Mouse (Mus musculus) forebrain, embryonic 11.5 days (tissue): ENCODE measurements around the gene Mybpc2. TPM values are rescaled to one million over a fixed set of nuclear protein-coding genes. Genes with fewer than 3 reads are reported as not detected.
A peak's percentile ranks its signal among the peaks of the same experiment; 100 is the strongest.

Experiments
- ATAC-seq: fragments of 200-750 bp; cut with Nextera tagmentation; replicated peaks from 2 replicates; pipeline ENCODE4 v1.8.0; 2017; ENCODE audit warnings: moderate TSS enrichment; ENCODE audit not compliant: low FRiP score
- DNase-seq: peaks from one replicate; pipeline ENCODE4 v3.0.0-alpha.2; 2017; ENCODE audit warnings: low spot score
- H3K27ac ChIP-seq: fragments of 300-500 bp; sonication (generic); 2 replicates; pipeline ENCODE4 v1.5.1; 2014; ENCODE audit warnings: low read depth, low read length
- H3K27me3 ChIP-seq: fragments of 300-500 bp; sonication (generic); 2 replicates; pipeline ENCODE4 v1.6.1; 2014; ENCODE audit warnings: mild to moderate bottlenecking, low read length, mixed read lengths; ENCODE audit not compliant: control insufficient read depth, insufficient read depth
- H3K36me3 ChIP-seq: fragments of 300-500 bp; sonication (generic); 2 replicates; pipeline ENCODE4 v1.6.1; 2014; ENCODE audit warnings: mild to moderate bottlenecking, low read length, moderate library complexity, mixed read lengths; ENCODE audit not compliant: control insufficient read depth, insufficient read depth
- H3K4me1 ChIP-seq: fragments of 300-500 bp; sonication (generic); replicated peaks from 2 replicates; pipeline ENCODE4 v1.6.1; 2014; ENCODE audit warnings: low read length, mixed read lengths; ENCODE audit not compliant: control insufficient read depth, insufficient read depth
- H3K4me2 ChIP-seq: fragments of 300-500 bp; sonication (generic); 2 replicates; pipeline ENCODE4 v1.6.1; 2014; ENCODE audit warnings: low read depth, mild to moderate bottlenecking, low read length, moderate library complexity, mixed read lengths; ENCODE audit not compliant: severe bottlenecking
- H3K4me3 ChIP-seq: fragments of 300-500 bp; sonication (generic); 2 replicates; pipeline ENCODE4 v1.5.1; 2014; ENCODE audit warnings: low read depth, low read length
- H3K9ac ChIP-seq: fragments of 300-500 bp; sonication (generic); 2 replicates; pipeline ENCODE4 v1.6.1; 2014; ENCODE audit warnings: low read length
- H3K9me3 ChIP-seq: fragments of 300-500 bp; sonication (generic); 2 replicates; pipeline ENCODE4 v1.6.1; 2016; ENCODE audit warnings: low read length, mixed read lengths; ENCODE audit not compliant: control insufficient read depth
- WGBS: fragments of 180-500 bp; shearing (Covaris S2); extraction: QIAGEN DNeasy Blood & Tissue Kit; methylation state at CpG from one replicate; pipeline ENCODE4 v1.1.7; 2014; 5-methylcytosine and 5-hydroxymethylcytosine counted together
- polyA plus RNA-seq: library from polyadenylated mRNA; unstranded; fragments of >200 nt; fragmentation: Nextera tagmentation; extraction: Ambion mirVana; gene quantifications from 2 replicates; pipeline ENCODE4 v1.2.1, GENCODE M21; 2014

Mybpc2 gene
- polyA plus RNA-seq, 1 experiment from 2014 or later = not detected

DNA sequence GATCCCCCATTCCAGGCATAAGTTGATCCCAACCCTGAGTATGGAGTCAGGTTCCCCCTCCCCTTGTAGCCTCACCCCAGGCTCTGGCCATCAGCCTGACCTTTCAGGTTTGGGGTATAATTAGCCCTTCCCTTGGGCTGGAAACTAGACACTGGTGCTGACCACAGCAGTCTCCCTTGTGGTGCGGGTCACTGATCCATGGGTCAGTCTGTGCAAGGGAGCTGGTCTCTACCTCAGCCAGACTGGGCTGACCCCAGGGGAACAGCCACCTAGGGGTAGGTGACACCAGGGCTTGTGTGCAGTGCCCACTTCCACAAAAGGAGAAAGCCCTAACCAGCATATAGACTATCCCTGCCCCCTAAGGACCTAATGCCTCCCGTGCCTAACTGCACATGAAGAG, 1.4 kb downstream of the Mybpc2 start:
- ATAC-seq (no peak), DNase-seq (no peak)
- Histone ChIP-seq H3K4me1 (0 out of 2 replicates have a peak, but pooled peaks cover 7% of the 10 kb centered on the region), H3K27ac (no peak overlapping the region), H3K4me3 (no peak overlapping the region), H3K36me3 (no peaks in the 10 kb centered on the region), H3K9me3 (no peaks in the 10 kb centered on the region), H3K4me2 (no peak overlapping the region), H3K27me3 (peaks cover 7% of the 10 kb centered on the region; the same call in 1 of the 2 replicates), H3K9ac (no peak overlapping the region)
- 77% methylated on average over 2 of the region's 2 CpGs for WGBS

DNA sequence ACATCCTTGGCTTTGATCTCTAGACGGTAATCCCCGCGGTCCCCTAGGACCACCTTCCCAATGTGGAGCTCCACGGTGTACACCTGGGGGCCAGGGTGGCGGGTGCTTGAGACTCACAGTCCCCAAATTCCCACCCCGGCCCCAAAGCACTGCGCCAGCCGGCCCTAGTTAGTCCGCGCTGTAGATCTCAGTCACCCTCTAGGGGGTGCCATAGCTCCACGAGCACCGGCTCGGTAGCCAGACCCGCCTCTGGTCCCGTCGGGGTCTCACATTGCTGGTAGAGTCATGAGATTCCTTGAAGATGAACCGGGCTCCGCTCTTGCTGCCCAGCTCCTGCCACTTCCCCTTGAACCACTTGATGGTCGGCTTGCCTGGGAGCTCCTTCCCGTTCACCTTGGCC, 2.7 kb downstream of the Mybpc2 start:
- DNase-seq = peak; percentile 83
- no peaks in the 10 kb centered on the region for H3K9me3 ChIP-seq
- 2% methylated on average over 20 of the region's 20 CpGs for WGBS
- H3K27ac ChIP-seq = no peak overlapping the region
- peaks cover 7% of the 10 kb centered on the region; the same call in 1 of the 2 replicates for H3K27me3 ChIP-seq
- H3K4me1 ChIP-seq = 0 out of 2 replicates have a peak, but pooled peaks cover 4% of the 10 kb centered on the region
- peak overlapping the region; percentile 24; the same call in 1 of the 2 replicates for H3K4me2 ChIP-seq
- peak; percentile 58; the same call in 1 of the 2 replicates for ATAC-seq
- no peak overlapping the region for H3K4me3 ChIP-seq
- no peak overlapping the region for H3K9ac ChIP-seq
- H3K36me3 ChIP-seq = no peaks in the 10 kb centered on the region

DNA sequence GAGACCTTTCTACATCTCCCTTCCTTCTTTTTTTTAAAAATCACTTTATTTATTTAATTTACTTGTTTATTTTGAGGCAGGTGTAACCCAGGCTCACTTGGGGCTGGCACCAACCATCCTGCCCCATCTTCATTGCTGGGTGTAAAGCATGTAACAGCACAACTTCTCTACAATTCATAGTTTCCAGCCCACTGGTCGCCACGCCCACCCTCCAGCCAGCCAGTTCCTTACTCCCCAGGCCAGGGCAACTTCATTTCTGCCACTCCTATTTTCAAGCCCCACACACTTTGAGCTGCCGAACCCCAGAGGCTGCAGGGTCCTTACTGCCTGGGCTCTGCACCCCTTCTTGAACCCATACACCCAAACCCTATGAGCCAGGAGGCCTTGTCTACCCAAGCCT, 3.5 kb downstream of the Mybpc2 start:
- no peaks in the 10 kb centered on the region for H3K9me3 ChIP-seq
- H3K36me3 ChIP-seq = no peaks in the 10 kb centered on the region
- no peak overlapping the region for H3K27ac ChIP-seq
- DNase-seq = no peak
- peaks cover 7% of the 10 kb centered on the region; the same call in 1 of the 2 replicates for H3K27me3 ChIP-seq
- 0 out of 2 replicates have a peak, but pooled peaks cover 4% of the 10 kb centered on the region for H3K4me1 ChIP-seq
- no peak overlapping the region for H3K4me2 ChIP-seq
- 76% methylated on average over 3 of the region's 3 CpGs for WGBS
- H3K9ac ChIP-seq = no peak overlapping the region
- H3K4me3 ChIP-seq = no peak overlapping the region
- no peak for ATAC-seq

DNA sequence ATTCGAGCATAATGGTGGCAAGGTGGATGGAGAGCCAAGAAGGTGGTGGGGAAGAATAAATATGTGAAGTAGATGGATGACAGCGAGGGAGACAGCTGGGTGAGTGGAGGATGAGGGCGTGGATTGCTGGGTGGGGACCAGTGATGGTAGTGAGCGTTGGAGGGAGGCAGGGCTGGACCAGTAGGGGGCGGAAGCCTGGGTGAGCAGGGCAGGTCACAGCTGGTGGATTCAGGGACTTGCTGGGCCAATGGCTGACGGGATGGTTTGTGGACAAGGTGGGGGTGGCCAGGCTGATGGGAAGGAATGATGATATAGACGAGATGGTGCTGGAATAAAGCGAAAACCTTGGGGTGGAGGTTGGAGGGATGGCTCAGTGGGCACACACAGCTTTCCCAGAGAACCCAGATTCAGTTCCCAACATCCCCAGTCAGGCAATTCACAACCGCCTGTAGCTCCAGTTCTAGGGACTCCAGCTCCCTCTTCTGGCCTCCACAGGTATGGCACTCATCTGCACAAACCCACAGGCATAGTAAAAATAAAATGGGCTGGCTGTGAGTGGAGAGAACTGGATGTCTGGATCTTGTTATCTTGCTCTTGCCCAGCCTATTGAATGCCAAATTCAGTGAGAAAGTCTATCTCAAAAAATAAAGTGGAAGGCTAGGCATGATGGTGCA, 5.1 kb downstream of the Mybpc2 start:
- Histone ChIP-seq H3K27me3 (peaks cover 3% of the 10 kb centered on the region; the same call in 1 of the 2 replicates), H3K36me3 (no peaks in the 10 kb centered on the region), H3K4me1 (0 out of 2 replicates have a peak, but pooled peaks cover 3% of the 10 kb centered on the region), H3K9me3 (no peaks in the 10 kb centered on the region), H3K4me2 (no peak overlapping the region), H3K27ac (no peak overlapping the region), H3K4me3 (no peak overlapping the region), H3K9ac (no peak overlapping the region)
- DNase-seq (no peak), ATAC-seq (no peak)
- WGBS = 72% methylated on average over 9 of the region's 9 CpGs

DNA sequence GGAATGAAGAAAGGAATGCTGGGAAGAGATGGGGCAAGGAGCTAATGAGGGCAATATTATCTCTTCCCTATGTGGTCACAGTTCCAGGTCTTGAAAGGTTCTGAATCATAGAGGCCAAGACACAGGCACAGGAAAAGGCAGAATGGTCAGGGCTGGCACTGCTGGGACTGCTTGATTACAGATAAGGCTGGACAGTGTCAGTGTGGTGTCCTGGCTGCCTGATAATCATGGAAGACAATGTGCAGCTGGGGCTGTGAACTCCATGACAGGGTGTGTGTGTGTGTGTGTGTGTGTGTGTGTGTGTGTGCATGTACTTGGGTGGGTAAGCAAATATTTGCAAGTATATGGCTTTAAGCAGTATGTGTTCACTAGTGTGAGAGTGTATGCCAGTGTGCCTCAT, 17.0 kb downstream of the Mybpc2 start:
- no peak overlapping the region for H3K4me3 ChIP-seq
- no peak overlapping the region for H3K27ac ChIP-seq
- ATAC-seq (no peak), DNase-seq (no peak)
- no peaks in the 10 kb centered on the region for H3K4me1 ChIP-seq
- H3K4me2 ChIP-seq = no peak overlapping the region
- no peaks in the 10 kb centered on the region for H3K36me3 ChIP-seq
- H3K9ac ChIP-seq = no peak overlapping the region
- H3K9me3 ChIP-seq = no peaks in the 10 kb centered on the region; the same call in 1 of the 2 replicates
- no peaks in the 10 kb centered on the region for H3K27me3 ChIP-seq

DNA sequence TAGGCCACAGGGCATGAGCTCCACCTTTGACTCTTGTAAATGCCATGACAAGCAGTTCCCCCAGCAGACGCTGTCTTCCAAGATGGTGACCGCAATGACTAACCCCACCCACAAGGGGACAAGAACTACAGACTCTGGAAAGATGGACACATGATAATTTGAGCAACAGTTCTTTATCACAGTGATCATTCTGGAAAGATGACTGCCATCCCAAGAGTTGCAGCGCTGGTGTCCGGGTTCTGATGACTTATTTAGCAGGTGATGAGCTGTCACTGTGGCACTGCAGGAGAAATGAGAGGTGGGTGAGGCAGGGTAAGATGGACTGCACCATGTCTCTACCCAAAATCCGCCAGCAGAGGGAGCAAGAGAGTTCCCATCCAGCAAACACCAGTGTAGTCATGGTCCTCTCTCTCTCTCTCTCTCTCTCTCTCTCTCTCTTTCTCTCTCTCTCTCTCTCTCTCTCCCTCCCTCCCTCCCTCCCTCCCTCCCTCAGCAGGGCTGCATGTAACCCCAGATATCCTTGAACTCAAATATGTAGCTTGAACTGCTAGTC, 22.8 kb downstream of the Mybpc2 start:
- Histone ChIP-seq H3K9me3 (no peaks in the 10 kb centered on the region), H3K36me3 (no peaks in the 10 kb centered on the region), H3K4me3 (no peak overlapping the region), H3K9ac (no peak overlapping the region), H3K27me3 (no peaks in the 10 kb centered on the region), H3K27ac (no peak overlapping the region), H3K4me1 (peaks cover 2% of the 10 kb centered on the region), H3K4me2 (no peak overlapping the region)
- WGBS = 37% methylated on average over 5 of the region's 5 CpGs
- DNase-seq (peak; percentile 86), ATAC-seq (peak; percentile 55; the same call in 1 of the 2 replicates)

DNA sequence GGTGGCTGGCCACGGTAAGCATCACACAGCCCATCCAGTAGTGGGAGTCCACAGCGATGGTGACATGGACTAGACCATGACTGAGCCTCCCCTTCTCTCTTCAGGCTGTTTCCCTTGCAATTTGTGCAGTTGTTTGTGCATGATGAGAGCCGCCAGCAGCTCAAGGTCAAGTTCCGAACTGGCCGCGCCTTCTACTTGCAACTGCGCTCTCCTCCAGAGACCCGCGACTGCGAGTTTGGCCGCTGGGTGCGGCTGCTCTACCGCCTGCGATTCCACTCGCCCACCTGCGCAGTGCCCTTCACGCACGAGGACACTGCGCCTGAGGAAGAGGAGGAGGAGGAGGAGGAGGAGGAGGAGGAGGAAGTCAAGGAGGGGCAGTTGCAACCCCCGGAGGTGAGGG, 24.4 kb downstream of the Mybpc2 start:
- no peak overlapping the region for H3K9ac ChIP-seq
- peaks cover 7% of the 10 kb centered on the region for H3K4me1 ChIP-seq
- H3K36me3 ChIP-seq = no peaks in the 10 kb centered on the region
- no peak overlapping the region for H3K4me3 ChIP-seq
- H3K4me2 ChIP-seq = no peak overlapping the region
- 69% methylated on average over 20 of the region's 20 CpGs for WGBS
- H3K9me3 ChIP-seq = no peaks in the 10 kb centered on the region
- DNase-seq = no peak
- H3K27ac ChIP-seq = no peak overlapping the region
- ATAC-seq = no peak
- H3K27me3 ChIP-seq = no peaks in the 10 kb centered on the region

DNA sequence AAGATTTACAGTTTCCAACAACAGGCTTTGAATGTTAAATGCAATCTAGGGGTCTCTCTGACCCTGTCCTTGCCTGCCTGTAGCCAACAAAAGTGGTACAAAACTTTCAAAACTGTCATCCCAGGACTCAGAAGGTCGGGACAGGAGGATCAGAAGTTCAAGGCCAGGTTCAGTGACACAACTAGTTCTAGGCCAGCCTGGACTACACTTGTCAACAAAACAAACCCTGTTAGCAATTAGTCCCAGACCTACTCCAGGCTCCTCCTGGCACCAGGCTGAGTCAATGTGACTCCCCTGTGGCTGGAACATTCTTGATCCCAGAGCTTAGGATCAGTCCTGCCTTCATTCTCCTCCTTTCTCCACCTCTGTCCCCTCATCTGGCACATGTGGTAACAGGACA, 25.5 kb downstream of the Mybpc2 start:
- no peak for DNase-seq
- Histone ChIP-seq H3K27me3 (no peaks in the 10 kb centered on the region), H3K27ac (no peak overlapping the region), H3K9ac (no peak overlapping the region), H3K9me3 (no peaks in the 10 kb centered on the region), H3K36me3 (no peaks in the 10 kb centered on the region), H3K4me3 (no peak overlapping the region), H3K4me2 (no peak overlapping the region), H3K4me1 (peaks cover 7% of the 10 kb centered on the region)
- WGBS = 75% methylated on average over 1 of the region's 1 CpGs
- no peak for ATAC-seq
